Mouse (Mus musculus) thymus, adult 2 months (tissue): ENCODE results near the gene Zfp30.

ENCODE experiments used
- CTCF ChIP-seq: fragments of 200-500 bp; IDR thresholded peaks from 2 replicates; pipeline ENCODE4 v1.5.1; 2012; ENCODE audit warnings: mild to moderate bottlenecking, control low read depth, low read length, moderate library complexity, borderline replicate concordance; ENCODE audit not compliant: control insufficient read depth, poor library complexity, insufficient read depth; ENCODE audit errors: extremely low read depth
- POLR2A ChIP-seq: fragments of 200-500 bp; IDR thresholded peaks from 2 replicates; pipeline ENCODE4 v1.6.1; 2012; ENCODE audit warnings: mild to moderate bottlenecking, low read length, control low read depth, moderate library complexity; ENCODE audit not compliant: control insufficient read depth, poor library complexity, insufficient read depth; ENCODE audit errors: extremely low read depth

DNA sequence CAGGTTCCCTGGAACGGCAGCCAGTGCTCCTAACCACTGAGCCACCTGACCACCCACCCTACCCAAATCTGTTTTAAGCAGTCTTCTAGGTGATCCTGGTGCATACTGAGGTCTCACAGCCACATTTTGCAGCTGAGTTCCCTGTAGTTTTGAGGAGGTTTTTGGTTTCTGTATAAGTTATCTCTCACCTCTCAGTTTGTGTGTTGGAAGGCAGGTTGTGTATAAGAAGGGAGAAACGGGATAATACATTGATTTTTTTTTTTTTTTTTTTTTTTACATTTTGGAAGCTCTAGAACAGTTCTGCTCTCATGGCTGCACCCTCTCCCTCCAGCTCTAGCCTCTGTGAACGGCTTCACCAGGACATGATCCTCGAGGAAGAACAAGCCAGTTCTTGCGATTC is 2.1 kb downstream of the Zfp30 start:
- no peak for TF ChIP-seq CTCF
- no peak for TF ChIP-seq POLR2A
